Mouse (Mus musculus) midbrain, embryonic 12.5 days (tissue): ENCODE results near the gene Cpne9. TPM values are rescaled to one million over a fixed set of nuclear protein-coding genes. Genes with fewer than 3 reads are reported as not detected.

ENCODE experiments used
- ATAC-seq: fragments of 200-750 bp; cut with Nextera tagmentation; 2 replicates; pipeline ENCODE4 v1.8.0; 2017; ENCODE audit warnings: low read depth, moderate TSS enrichment, moderate library complexity; ENCODE audit not compliant: low FRiP score
- H3K27ac ChIP-seq: fragments of 300-500 bp; sonication (generic); replicated peaks from 2 replicates; pipeline ENCODE4 v1.5.1; 2016; ENCODE audit warnings: mild to moderate bottlenecking
- H3K27me3 ChIP-seq: fragments of 300-500 bp; sonication (generic); 2 replicates; pipeline ENCODE4 v1.6.1; 2016; ENCODE audit warnings: mild to moderate bottlenecking
- H3K36me3 ChIP-seq: fragments of 300-500 bp; sonication (generic); 2 replicates; pipeline ENCODE4 v1.6.1; 2016
- H3K4me1 ChIP-seq: fragments of 300-500 bp; sonication (generic); 2 replicates; pipeline ENCODE4 v1.6.1; 2016
- H3K4me2 ChIP-seq: fragments of 300-500 bp; sonication (generic); replicated peaks from 2 replicates; pipeline ENCODE4 v1.6.1; 2016; ENCODE audit warnings: mild to moderate bottlenecking, moderate library complexity
- H3K4me3 ChIP-seq: fragments of 300-500 bp; sonication (generic); 2 replicates; pipeline ENCODE4 v1.5.1; 2016; ENCODE audit warnings: mild to moderate bottlenecking
- H3K9ac ChIP-seq: fragments of 300-500 bp; sonication (generic); replicated peaks from 2 replicates; pipeline ENCODE4 v1.6.1; 2016; ENCODE audit warnings: mild to moderate bottlenecking, moderate library complexity
- H3K9me3 ChIP-seq: fragments of 300-500 bp; sonication (generic); 2 replicates; pipeline ENCODE4 v1.6.1; 2016; ENCODE audit warnings: mild to moderate bottlenecking
- WGBS: fragments of 180-500 bp; shearing (Covaris S2); methylation state at CpG from one replicate; pipeline ENCODE4 v1.1.7; 2016; 5-methylcytosine and 5-hydroxymethylcytosine counted together
- polyA plus RNA-seq: library from polyadenylated mRNA; unstranded; fragments of >200 nt; fragmentation: Nextera tagmentation; extraction: Ambion mirVana; gene quantifications from 2 replicates; pipeline ENCODE4 v1.2.1, GENCODE M21; 2016

Cpne9 gene
- polyA plus RNA-seq, 1 experiment from 2014 or later, result 0.34 TPM

DNA sequence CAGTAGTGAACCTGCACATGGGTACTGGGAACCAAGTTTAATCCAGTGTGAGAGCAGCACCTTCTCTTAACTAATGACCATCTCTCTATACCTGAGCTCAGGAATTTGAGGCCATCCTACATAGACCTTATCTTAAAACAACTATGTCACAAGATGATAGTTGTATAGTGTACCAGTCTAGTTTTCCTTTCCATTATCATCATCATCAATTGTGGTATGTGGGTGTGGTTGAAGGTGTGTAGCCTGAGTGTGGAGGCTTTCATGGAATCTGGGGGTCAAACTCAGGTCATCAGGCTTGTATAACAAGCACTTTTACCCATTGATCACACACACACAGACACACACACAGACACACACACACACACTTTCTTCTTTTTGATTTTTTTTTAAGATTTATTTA lies 68.4 kb downstream of the Cpne9 start:
- Histone ChIP-seq H3K4me1 (no peaks in the 10 kb centered on the region), H3K36me3 (no peaks in the 10 kb centered on the region), H3K4me2 (no peak overlapping the region), H3K9me3 (no peaks in the 10 kb centered on the region), H3K27me3 (no peaks in the 10 kb centered on the region), H3K4me3 (no peak overlapping the region), H3K9ac (no peak overlapping the region), H3K27ac (no peak overlapping the region)
- no peak for ATAC-seq

DNA sequence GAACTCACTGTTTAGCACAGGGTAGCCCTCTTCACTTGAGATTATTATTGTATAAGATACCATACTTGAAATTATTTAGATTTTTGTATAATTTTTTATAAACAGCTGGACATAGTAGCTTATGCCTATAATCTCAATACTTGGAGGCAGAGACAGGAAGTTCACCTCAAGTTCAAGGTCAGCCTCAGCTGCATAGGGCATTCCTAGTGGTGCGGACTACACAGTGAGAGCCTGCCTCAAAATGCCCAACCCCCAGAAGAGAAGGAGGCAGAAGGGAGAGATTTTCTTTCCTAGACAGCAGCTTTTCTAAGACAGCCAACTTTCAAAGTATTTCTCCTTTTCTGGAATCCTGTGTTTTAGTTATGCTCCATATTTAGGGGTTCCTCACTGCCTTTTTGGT lies 69.1 kb downstream of the Cpne9 start:
- no peak for ATAC-seq
- Histone ChIP-seq H3K36me3 (no peaks in the 10 kb centered on the region), H3K27ac (no peak overlapping the region), H3K9ac (no peak overlapping the region), H3K9me3 (no peaks in the 10 kb centered on the region), H3K4me2 (no peak overlapping the region), H3K4me1 (no peaks in the 10 kb centered on the region), H3K4me3 (no peak overlapping the region), H3K27me3 (0 out of 2 replicates have a peak, but pooled peaks cover 3% of the 10 kb centered on the region)
- WGBS, result 89% methylated on average over 1 of the region's 1 CpGs

DNA sequence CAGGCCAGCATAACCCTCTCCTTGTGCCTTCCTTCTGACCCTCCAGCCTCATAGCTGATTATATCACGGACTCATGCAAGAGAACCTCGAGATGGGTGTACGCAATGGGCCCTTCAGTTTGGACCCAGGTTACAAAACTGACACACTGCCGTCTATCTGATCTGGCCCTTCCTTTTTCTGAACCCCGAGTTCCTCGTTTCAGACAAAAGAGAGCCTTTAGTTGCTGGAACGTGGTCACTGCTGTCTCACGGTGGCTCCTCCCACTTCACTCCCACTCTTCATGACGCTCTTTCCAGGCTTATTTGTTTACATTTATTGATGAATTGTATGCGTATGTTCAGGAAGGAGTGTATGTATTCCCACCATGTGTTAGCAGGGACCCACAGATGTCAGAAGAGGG lies 69.5 kb downstream of the Cpne9 start:
- H3K27me3 ChIP-seq, result 0 out of 2 replicates have a peak, but pooled peaks cover 4% of the 10 kb centered on the region
- H3K4me2 ChIP-seq, result no peak overlapping the region
- H3K9me3 ChIP-seq, result no peaks in the 10 kb centered on the region
- no peaks in the 10 kb centered on the region for H3K4me1 ChIP-seq
- H3K9ac ChIP-seq, result no peak overlapping the region
- no peak overlapping the region for H3K4me3 ChIP-seq
- no peak overlapping the region for H3K27ac ChIP-seq
- H3K36me3 ChIP-seq, result no peaks in the 10 kb centered on the region
- 62% methylated on average over 10 of the region's 10 CpGs for WGBS
- no peak for ATAC-seq

- Histone ChIP-seq H3K4me1 (no peaks in the 10 kb centered on the region), H3K27me3 (0 out of 2 replicates have a peak, but pooled peaks cover 4% of the 10 kb centered on the region), H3K27ac (no peak overlapping the region), H3K9ac (no peak overlapping the region), H3K4me2 (no peak overlapping the region), H3K36me3 (no peaks in the 10 kb centered on the region), H3K9me3 (no peaks in the 10 kb centered on the region), H3K4me3 (no peak overlapping the region)
- 88% methylated on average over 3 of the region's 3 CpGs for WGBS
- no peak for ATAC-seq
These were observed 70.7 kb downstream of the Cpne9 start for GRCm38 (mm10) chr6:113352820-113353219.

GRCm38 (mm10) chr6:113353696-113354095 lies 71.6 kb downstream of the Cpne9 start:
- 75% methylated on average over 3 of the region's 3 CpGs for WGBS
- Histone ChIP-seq H3K4me1 (no peaks in the 10 kb centered on the region), H3K27me3 (0 out of 2 replicates have a peak, but pooled peaks cover 4% of the 10 kb centered on the region), H3K9ac (no peak overlapping the region), H3K27ac (no peak overlapping the region), H3K36me3 (no peaks in the 10 kb centered on the region), H3K4me2 (no peak overlapping the region), H3K4me3 (no peak overlapping the region), H3K9me3 (no peaks in the 10 kb centered on the region)
- no peak for ATAC-seq

Other genes starting within 250 kb of the Cpne9 start
- gene Thumpd3, start 236.1 kb upstream of the Cpne9 start, polyA plus RNA-seq, result 63.9 and 65.2 TPM in 2 replicates
- 64.0 and 69.1 TPM in 2 replicates for gene Setd5, start 204.9 kb upstream of the Cpne9 start, polyA plus RNA-seq
- 38.7 and 46.3 TPM in 2 replicates for gene Lhfpl4, start 86.9 kb upstream of the Cpne9 start, polyA plus RNA-seq
- 48.1 and 48.7 TPM in 2 replicates for gene Mtmr14, start 44.5 kb upstream of the Cpne9 start, polyA plus RNA-seq
- gene Brpf1, start 24.8 kb downstream of the Cpne9 start, polyA plus RNA-seq, result 29.6 and 31.2 TPM in 2 replicates
- gene Ogg1, start 44.7 kb downstream of the Cpne9 start, polyA plus RNA-seq, result 11.7 and 13.6 TPM in 2 replicates
- gene Camk1, start 61.7 kb downstream of the Cpne9 start, polyA plus RNA-seq, result 66.5 and 67.4 TPM in 2 replicates
- 63.2 and 64.5 TPM in 2 replicates for gene Tada3, start 95.6 kb downstream of the Cpne9 start, polyA plus RNA-seq
- 332 and 360 TPM in 2 replicates for gene Arpc4, start 95.8 kb downstream of the Cpne9 start, polyA plus RNA-seq
- gene Ttll3, start 107.0 kb downstream of the Cpne9 start, polyA plus RNA-seq, result 6.3 and 7.9 TPM in 2 replicates
- gene Rpusd3, start 137.0 kb downstream of the Cpne9 start, polyA plus RNA-seq, result 24.3 and 26.7 TPM in 2 replicates
- gene Cidec, start 153.5 kb downstream of the Cpne9 start, polyA plus RNA-seq, result not detected in 2 replicates
- gene Jagn1, start 160.3 kb downstream of the Cpne9 start, polyA plus RNA-seq, result 73.4 and 74.9 TPM in 2 replicates
- 0.51 and 0.93 TPM in 2 replicates for gene Il17re, start 176.2 kb downstream of the Cpne9 start, polyA plus RNA-seq
- gene Il17rc, start 189.1 kb downstream of the Cpne9 start, polyA plus RNA-seq, result 4.3 and 6.3 TPM in 2 replicates
- gene Creld1, start 201.0 kb downstream of the Cpne9 start, polyA plus RNA-seq, result 44.0 and 49.1 TPM in 2 replicates
- 2.5 and 2.8 TPM in 2 replicates for gene Prrt3, start 219.6 kb downstream of the Cpne9 start, polyA plus RNA-seq
- 81.3 and 87.7 TPM in 2 replicates for gene Emc3, start 249.3 kb downstream of the Cpne9 start, polyA plus RNA-seq
- gene Fancd2, start 249.4 kb downstream of the Cpne9 start, polyA plus RNA-seq, result 12.7 and 13.0 TPM in 2 replicates